8 mouse cellular contexts compared by ENCODE assay signal in the genomic region with DNA sequence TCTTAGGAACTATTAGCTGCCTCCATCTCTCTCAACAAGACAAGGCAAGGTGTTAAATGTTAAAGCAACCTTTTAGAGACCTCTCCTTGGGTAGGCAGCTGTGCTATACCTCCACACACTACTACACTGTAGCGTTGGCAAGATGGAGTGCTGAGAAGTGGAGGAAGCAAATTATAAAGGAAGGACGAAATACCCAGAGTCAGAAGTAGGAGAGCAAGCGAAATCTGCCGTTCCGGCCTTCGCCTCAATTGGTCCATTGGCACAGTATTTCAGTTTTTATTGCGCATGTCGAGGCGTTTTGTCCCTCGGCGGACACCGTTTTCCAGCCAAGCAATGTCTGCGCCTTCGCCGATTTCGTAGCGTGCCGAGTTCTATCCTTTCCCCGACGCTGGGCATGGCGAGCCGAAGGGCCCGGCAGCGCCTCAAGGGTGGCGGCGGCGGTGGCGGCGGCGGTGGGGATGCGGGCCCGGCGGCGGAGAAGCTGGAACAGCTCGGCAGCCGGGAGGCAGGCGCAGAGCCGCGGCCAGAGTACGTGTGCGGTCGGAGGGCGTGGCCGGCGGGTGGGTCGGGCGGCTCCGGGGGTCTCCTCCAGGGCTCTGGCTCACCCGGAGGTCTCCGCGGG. TPM values are rescaled to one million over a fixed set of nuclear protein-coding genes. Genes with fewer than 3 reads are reported as not detected.
DNase-seq lines count a peak whose midpoint lies in the region; ATAC-seq and TF ChIP-seq lines count a peak whose summit lies in the region.

Gene Alg9, plus strand, starts transcription at position 29 of the 622 bp plus-strand sequence.
Gene 1110032A03Rik, minus strand, starts transcription at position 530 of the 622 bp plus-strand sequence.

- peak within 1 kb of the TSS; percentile 98 for H3K9ac ChIP-seq in hindbrain, embryonic 15.5 days

- no peaks in the 10 kb centered on the region for H3K27me3 ChIP-seq in Patski
- no peaks in the 10 kb centered on the region for H3K27me3 ChIP-seq in hindbrain, embryonic 15.5 days

- TF ChIP-seq CTCF in Patski (IDR thresholded peaks at IDR 0.05): no peak

- CTCF ChIA-PET in Patski (lab: Charles Lee): interaction anchor here (1.4 kb wide), 1 partner anchor 12 kb away, joined by 6 read pairs; no protein-coding TSS in a partner anchor

- peak within 1 kb of the TSS; percentile 95 for H3K27ac ChIP-seq in hindbrain, embryonic 15.5 days (replicated peaks)

- peak within 1 kb of the TSS; percentile 80 for H3K4me2 ChIP-seq in hindbrain, embryonic 15.5 days

- H3K4me1 ChIP-seq in hindbrain, embryonic 15.5 days (replicated peaks): peaks cover 32% of the 10 kb centered on the region

- POLR2A ChIA-PET in Patski (lab: Charles Lee): interaction anchor here (0.6 kb wide), 1 partner anchor 1664 kb away, joined by 3 read pairs; no protein-coding TSS in a partner anchor

- H3K4me3 ChIP-seq in hindbrain, embryonic 15.5 days: peak within 1 kb of the TSS; percentile 95

- no peak for DNase-seq in Patski (ENCODE audit: low read depth, low spot score)
- DNase-seq in cerebellum, postnatal 25 days: peak; percentile 96 to 97
- peak; percentile 89 to 90 for DNase-seq in frontal cortex, postnatal 36 days (ENCODE audit: low spot score in 2 of 2)
- DNase-seq in left cerebral cortex, adult 11 months (ENCODE audit: low spot score): peak; percentile 72
- peak; percentile 91 to 93 for DNase-seq in lung, postnatal 4 days
- peak; percentile 73 for DNase-seq in retina, postnatal 7 days (ENCODE audit: low read depth, low spot score)
- DNase-seq in urinary bladder, adult 2 months (ENCODE audit: low spot score): peak; percentile 86

- ATAC-seq in Patski: peak; percentile 49
- ATAC-seq in hindbrain, embryonic 15.5 days (ENCODE audit: low FRiP score, low read depth): peak; percentile 85

- no peaks in the 10 kb centered on the region for H3K9me3 ChIP-seq in hindbrain, embryonic 15.5 days

- under 1% methylated on average over 49 of the region's 51 CpGs for WGBS in hindbrain, embryonic 15.5 days

- in situ Hi-C loops in Patski (cut with MboI; ENCODE audit: low pct_unique_long_range_greater_than_20kb): no loop called here

- peaks cover 9% of the 10 kb centered on the region for H3K36me3 ChIP-seq in hindbrain, embryonic 15.5 days

RNA-seq across cellular contexts. Expression of gene Alg9, which starts in this region (rescaled TPM):
- 27.5 TPM for polyA plus RNA-seq in Patski (2021)
- 60.5 and 60.6 TPM in 2 replicates for polyA plus RNA-seq in hindbrain, embryonic 15.5 days (2015; fragmentation: Nextera tagmentation; extraction: Ambion mirVana)
- 19.7 and 22.0 TPM in 2 replicates for polyA plus RNA-seq in urinary bladder, adult 2 months (2012; rRNA removed)

RNA-seq across cellular contexts. Expression of gene 1110032A03Rik, which starts in this region (rescaled TPM):
- polyA plus RNA-seq in Patski (2021): 28.6 TPM
- 55.0 and 55.3 TPM in 2 replicates for polyA plus RNA-seq in hindbrain, embryonic 15.5 days (2015; fragmentation: Nextera tagmentation; extraction: Ambion mirVana)
- polyA plus RNA-seq in urinary bladder, adult 2 months (2012; rRNA removed): 60.8 and 68.2 TPM in 2 replicates
